Mouse (Mus musculus) ES-E14 (cell line): Measurements from ENCODE around the gene Gm17482.

Source experiments
- CHD2 ChIP-seq: IDR thresholded peaks from 2 replicates; pipeline ENCODE4 v1.6.1; 2014; ENCODE audit warnings: mild to moderate bottlenecking, low read depth, low read length, inconsistent platforms
- ZNF384 ChIP-seq: IDR thresholded peaks from 2 replicates; pipeline ENCODE4 v1.6.1; 2012; ENCODE audit warnings: low read depth, low read length, inconsistent platforms

DNA sequence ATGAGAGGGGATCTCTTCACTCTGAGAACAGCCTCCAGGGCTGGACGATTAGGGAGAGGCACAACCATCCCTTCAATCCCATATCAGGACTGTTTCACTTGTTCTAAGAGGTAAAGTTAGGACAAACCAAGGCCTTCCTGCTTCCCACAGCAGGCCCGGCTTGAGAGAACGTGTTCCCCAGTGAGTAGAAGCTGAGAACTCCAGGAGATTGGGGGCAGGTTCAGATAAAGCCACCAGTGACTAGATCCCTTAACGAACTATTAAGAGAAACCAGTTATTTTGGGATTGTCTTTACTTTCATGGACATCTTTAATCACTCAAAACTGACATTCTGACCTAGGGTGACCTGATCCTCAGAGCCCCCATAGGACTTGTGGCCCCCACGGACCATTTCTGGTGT lies 42.4 kb downstream of the Gm17482 start:
- TF ChIP-seq ZNF384 (no peak), CHD2 (no peak)
